Mouse (Mus musculus): ENCODE results near the gene Emc3. TPM values are rescaled to one million over a fixed set of nuclear protein-coding genes. Genes with fewer than 3 reads are reported as not detected.

Emc3 gene
- polyA plus RNA-seq, 1 experiment from 2014 or later = 47.5 TPM

DNA sequence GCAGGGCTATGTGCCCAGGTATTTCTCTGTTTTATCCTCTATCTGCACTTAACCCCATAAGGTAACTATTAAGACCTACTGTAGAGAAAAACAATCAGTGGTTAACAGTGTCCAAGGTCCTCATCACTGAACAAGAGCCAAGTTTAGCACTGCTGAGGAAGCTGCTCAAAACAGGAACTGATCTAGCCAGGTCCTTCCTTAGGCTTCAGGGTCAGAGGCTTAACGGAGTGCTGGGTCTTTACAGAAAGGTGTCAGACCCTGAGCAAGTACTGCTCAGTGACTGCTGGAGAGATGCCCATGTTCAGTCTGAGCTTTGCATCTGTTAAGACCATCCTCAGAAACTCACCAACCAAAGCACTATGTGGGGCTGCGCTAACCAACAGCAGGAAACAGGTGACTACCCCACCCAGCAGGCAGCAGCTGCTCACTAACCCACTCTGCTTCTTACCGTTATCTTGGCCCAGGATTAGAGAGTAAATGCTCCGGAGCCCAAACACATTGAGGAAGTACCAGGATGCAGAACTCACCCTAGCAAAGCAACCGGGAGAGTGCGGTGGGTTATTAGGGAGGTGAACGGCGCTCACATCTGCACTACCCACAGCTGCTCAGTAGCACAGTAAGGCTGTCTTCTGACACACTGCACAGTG, 13.9 kb downstream of the Emc3 start:
- 58% methylated on average over 8 of the region's 8 CpGs for WGBS (ENCODE audit: insufficient replicate concordance)
- Histone ChIP-seq H3K36me3 (peaks cover 93% of the 10 kb centered on the region), H3K4me2 (no peak overlapping the region), H3K27me3 (no peaks in the 10 kb centered on the region), H3K9me3 (replicated peaks) (no peaks in the 10 kb centered on the region), H3K9ac (no peak overlapping the region), H3K4me1 (replicated peaks) (peaks cover 3% of the 10 kb centered on the region; the same call in 1 of the 2 replicates), H3K27ac (no peak overlapping the region), H3K4me3 (replicated peaks) (no peak overlapping the region)
- DNase-seq (no peak), ATAC-seq (ENCODE audit: low read depth) (no peak)

DNA sequence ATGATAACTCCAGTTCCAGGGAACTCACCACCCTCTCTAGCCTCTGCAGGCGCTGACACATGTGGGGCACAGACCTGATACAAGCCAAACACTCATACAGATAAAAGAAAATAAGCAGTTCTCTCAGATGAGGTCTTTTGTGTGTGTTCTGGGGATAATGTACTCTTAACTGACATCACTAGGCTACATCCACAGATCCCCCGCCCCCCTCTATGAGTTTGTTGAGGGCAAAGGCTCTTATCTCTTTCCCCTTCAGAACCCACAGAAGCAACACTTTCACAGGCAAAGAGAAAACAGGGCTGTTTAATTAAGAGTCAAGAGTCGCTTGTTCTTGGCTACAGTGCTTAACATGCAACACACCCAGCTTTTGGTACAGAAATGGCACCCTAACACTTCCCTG, 16.9 kb downstream of the Emc3 start:
- ATAC-seq (ENCODE audit: low read depth) (no peak), DNase-seq (no peak)
- no peak overlapping the region for H3K27ac ChIP-seq
- no peak overlapping the region for H3K9ac ChIP-seq
- H3K9me3 ChIP-seq (replicated peaks) = no peaks in the 10 kb centered on the region
- H3K27me3 ChIP-seq = no peaks in the 10 kb centered on the region
- WGBS (ENCODE audit: insufficient replicate concordance) = 70% methylated on average over 3 of the region's 3 CpGs
- no peak overlapping the region for H3K4me3 ChIP-seq (replicated peaks)
- H3K36me3 ChIP-seq = peaks cover 63% of the 10 kb centered on the region
- H3K4me1 ChIP-seq (replicated peaks) = peaks cover 3% of the 10 kb centered on the region; the same call in 1 of the 2 replicates
- no peak overlapping the region for H3K4me2 ChIP-seq

DNA sequence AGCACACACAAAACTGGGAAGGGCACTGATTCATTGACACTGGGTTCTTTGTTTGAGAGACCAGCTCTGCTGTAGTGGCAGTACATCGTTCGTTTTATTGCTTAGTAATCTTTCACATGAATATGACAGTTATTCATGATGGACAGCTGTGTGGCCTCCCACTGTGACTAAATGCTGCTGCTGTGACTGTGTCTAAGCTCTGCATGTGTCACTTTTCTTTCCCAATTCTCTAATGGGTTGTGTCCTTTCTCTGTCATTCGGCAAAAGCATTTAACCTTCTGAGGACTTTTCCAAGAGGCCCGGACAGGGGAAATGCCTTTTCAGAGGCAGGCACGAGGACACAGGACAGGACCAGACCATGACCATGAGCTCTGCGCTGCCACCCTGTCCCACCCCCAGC, 17.5 kb downstream of the Emc3 start:
- Histone ChIP-seq H3K27ac (no peak overlapping the region), H3K4me1 (replicated peaks) (peaks cover 3% of the 10 kb centered on the region; the same call in 1 of the 2 replicates), H3K4me3 (replicated peaks) (no peak overlapping the region), H3K36me3 (peaks cover 57% of the 10 kb centered on the region), H3K9ac (no peak overlapping the region), H3K27me3 (no peaks in the 10 kb centered on the region), H3K4me2 (no peak overlapping the region), H3K9me3 (replicated peaks) (no peaks in the 10 kb centered on the region)
- no peak for ATAC-seq (ENCODE audit: low read depth)
- 93% methylated on average over 6 of the region's 6 CpGs for WGBS (ENCODE audit: insufficient replicate concordance)
- DNase-seq = no peak

DNA sequence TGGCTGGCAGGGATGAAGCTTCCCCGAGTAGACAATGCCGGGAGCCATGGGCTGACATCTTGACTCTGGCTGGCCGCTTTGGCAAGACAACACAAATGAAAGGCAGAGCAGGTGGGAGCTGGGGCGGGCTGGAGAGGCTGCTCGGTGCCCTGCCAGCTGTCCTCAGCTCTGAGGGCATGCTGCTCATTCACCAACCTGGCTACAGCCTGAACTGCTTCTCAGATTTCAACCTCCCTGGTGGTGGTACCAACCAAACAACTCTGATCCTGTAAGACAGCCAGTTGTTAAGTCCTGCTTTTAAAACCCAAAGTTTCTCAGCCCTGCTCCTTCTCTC, 22.5 kb downstream of the Emc3 start:
- Histone ChIP-seq H3K4me1 (replicated peaks) (no peaks in the 10 kb centered on the region), H3K9ac (no peak overlapping the region), H3K27ac (no peak overlapping the region), H3K9me3 (replicated peaks) (no peaks in the 10 kb centered on the region), H3K4me2 (no peak overlapping the region), H3K4me3 (replicated peaks) (no peak overlapping the region), H3K36me3 (peaks cover 6% of the 10 kb centered on the region), H3K27me3 (no peaks in the 10 kb centered on the region)
- DNase-seq (no peak), ATAC-seq (ENCODE audit: low read depth) (no peak)
- WGBS (ENCODE audit: insufficient replicate concordance) = 67% methylated on average over 5 of the region's 5 CpGs

DNA sequence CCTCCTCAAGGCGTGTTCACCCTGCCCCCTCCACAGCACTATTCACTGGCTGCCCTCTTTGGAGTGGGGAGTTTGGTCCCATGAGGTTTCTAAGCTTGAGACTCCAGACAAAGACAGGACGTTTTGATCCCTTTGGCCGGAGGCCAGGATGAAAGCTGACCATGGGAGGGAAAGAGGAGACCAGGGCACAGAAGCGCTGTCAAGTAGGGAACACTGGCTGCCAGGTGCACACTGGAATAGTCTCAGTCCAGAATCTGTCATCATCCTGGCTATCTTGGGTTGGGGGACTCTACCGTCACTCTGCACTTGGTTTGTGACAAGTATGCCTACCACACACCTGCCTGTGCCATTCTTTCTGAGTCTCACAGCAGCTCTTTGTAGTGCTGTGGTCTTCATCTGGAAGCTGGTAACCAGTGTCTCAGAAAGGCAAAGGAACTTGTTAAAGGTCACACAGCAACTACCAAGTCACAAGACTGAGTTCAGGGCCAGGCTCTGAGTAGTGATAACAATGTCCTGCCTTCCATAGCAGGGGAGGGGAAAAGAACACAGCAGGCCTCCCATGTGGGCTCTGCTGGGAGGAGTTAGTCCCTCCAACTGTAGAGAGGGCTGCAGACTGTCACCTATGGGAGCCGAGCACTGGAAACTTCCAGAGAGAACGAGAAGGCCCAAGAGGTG, 23.0 kb downstream of the Emc3 start:
- ATAC-seq (ENCODE audit: low read depth) = no peak
- WGBS (ENCODE audit: insufficient replicate concordance) = 60% methylated on average over 7 of the region's 7 CpGs

DNA sequence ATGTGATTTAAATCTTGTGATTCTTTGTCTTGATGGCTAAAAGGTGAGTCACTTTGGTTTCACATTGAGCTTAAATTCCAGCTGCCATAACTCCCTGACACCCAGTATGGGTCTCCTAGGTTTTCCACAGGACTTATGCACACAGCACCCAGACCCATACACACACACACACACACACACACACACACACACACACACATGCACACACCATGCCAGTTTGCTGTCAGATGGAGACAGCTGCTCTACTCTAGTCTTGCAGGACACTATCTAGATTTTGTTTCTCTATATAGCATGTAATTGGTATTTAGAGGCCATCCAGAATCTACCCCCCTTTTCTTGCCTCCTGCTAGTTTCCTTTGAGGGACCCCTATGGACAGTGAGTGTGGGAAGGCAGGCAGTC, 24.3 kb downstream of the Emc3 start:
- Histone ChIP-seq H3K9ac (no peak overlapping the region), H3K27ac (no peak overlapping the region), H3K9me3 (replicated peaks) (no peaks in the 10 kb centered on the region), H3K36me3 (no peaks in the 10 kb centered on the region), H3K4me3 (replicated peaks) (no peak overlapping the region), H3K4me1 (replicated peaks) (no peaks in the 10 kb centered on the region), H3K4me2 (no peak overlapping the region), H3K27me3 (peaks cover 14% of the 10 kb centered on the region)
- DNase-seq = no peak
- no peak for ATAC-seq (ENCODE audit: low read depth)

More for the DNA sequence above, 23.0 kb downstream of the Emc3 start:
- peaks cover 1% of the 10 kb centered on the region for H3K36me3 ChIP-seq
- no peak overlapping the region for H3K4me2 ChIP-seq
- H3K4me1 ChIP-seq (replicated peaks) = no peaks in the 10 kb centered on the region
- H3K9me3 ChIP-seq (replicated peaks) = no peaks in the 10 kb centered on the region
- H3K27me3 ChIP-seq = 0 out of 2 replicates have a peak, but pooled peaks cover 3% of the 10 kb centered on the region
- H3K4me3 ChIP-seq (replicated peaks) = no peak overlapping the region
- no peak overlapping the region for H3K27ac ChIP-seq
- DNase-seq = no peak
- H3K9ac ChIP-seq = no peak overlapping the region

DNA sequence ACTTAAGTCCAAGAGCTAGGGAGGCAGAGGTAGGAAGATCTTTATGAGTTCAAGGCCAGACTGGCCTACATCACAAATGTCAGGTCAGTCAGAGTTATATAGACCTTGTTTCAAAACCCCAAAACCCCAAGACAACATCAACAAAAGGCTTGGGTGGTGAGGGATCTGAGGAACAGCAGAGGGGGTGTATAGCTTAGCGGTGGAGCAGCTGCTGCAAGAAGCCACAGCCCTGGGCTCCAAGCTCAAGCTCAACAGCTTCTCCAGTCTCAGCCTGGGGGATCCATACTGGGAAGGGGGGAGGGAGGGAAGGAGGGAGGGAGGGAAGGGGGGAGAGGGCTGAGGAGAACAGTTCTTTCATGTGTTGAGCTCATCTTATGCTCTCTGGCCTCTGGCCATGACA, 25.8 kb downstream of the Emc3 start:
- 68% methylated on average over 1 of the region's 1 CpGs for WGBS (ENCODE audit: insufficient replicate concordance)
- H3K4me3 ChIP-seq (replicated peaks) = no peak overlapping the region
- no peak for ATAC-seq (ENCODE audit: low read depth)

DNA sequence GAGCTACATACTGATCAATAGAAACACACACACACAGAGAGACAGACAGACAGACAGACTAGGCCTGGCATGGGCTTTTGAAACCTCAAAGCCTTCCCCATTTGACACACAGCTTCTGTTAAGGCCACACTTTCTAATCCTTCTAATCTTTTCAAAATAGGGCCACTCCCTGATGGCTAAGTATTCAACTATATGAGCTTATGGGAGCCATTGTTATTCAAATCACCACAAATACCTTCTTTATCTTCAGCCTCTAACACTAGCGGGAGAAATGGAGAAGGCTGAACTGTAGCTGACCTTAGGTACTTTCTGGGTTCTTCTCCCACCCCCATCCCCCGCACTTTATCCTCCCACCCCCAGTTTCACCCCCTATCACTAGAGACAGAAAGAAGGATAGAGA, 28.7 kb downstream of the Emc3 start:
- ATAC-seq (ENCODE audit: low read depth) (no peak), DNase-seq (no peak)
- Histone ChIP-seq H3K4me1 (replicated peaks) (no peaks in the 10 kb centered on the region), H3K27me3 (peaks cover 54% of the 10 kb centered on the region), H3K36me3 (no peaks in the 10 kb centered on the region), H3K9me3 (replicated peaks) (no peaks in the 10 kb centered on the region), H3K4me3 (replicated peaks) (no peak overlapping the region), H3K27ac (no peak overlapping the region), H3K9ac (no peak overlapping the region), H3K4me2 (no peak overlapping the region)
- WGBS (ENCODE audit: insufficient replicate concordance) = 64% methylated on average over 2 of the region's 2 CpGs

More for the DNA sequence above, 25.8 kb downstream of the Emc3 start:
- H3K36me3 ChIP-seq = no peaks in the 10 kb centered on the region
- H3K27ac ChIP-seq = no peak overlapping the region
- H3K9ac ChIP-seq = no peak overlapping the region
- H3K9me3 ChIP-seq (replicated peaks) = no peaks in the 10 kb centered on the region
- DNase-seq = no peak
- H3K4me2 ChIP-seq = no peak overlapping the region
- no peaks in the 10 kb centered on the region for H3K4me1 ChIP-seq (replicated peaks)
- peaks cover 29% of the 10 kb centered on the region for H3K27me3 ChIP-seq

DNA sequence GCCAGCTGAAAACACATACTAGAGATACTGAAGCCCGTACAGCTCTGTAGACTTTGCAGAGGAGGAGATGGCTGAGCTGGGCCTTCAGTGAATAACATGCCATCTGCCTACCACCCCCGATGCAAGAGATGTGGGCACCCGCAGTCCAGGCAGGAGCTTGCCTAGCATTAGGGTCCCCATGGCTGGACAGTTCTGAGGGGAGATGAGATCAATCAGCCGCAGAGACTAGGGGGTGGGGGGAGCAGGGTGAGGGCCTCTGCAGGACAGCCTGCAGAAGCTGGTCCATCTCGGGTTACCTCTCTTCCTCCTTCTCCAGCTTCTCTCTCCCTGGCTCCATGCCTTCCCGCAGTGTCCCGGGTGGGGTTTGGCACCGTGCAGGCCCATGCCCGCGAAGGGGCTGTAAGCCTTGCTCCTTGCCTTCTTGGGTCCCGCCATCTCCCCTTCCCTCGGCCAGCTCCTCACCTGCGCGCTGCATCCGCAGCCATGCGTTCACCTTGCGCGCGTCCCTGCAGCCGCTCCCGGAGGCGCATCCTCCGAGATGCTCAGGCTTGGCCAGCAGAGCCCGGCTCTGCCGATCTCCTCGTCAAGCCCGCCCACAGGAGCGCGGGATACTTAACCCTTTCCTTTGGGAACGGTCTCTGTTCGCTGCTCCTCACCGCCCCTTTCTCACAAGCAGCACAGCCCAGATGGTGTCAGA, 29.9 kb downstream of the Emc3 start, which contains the start of gene Prrt3:
Prrt3 (minus strand) TSS at position 544 of the 697 bp plus-strand sequence.
- Histone ChIP-seq H3K36me3 (no peaks in the 10 kb centered on the region), H3K4me2 (peak within 1 kb of the TSS; percentile 23; the same call in 1 of the 2 replicates), H3K27ac (no peak within 1 kb of the TSS), H3K9me3 (replicated peaks) (no peaks in the 10 kb centered on the region), H3K4me1 (replicated peaks) (no peaks in the 10 kb centered on the region), H3K9ac (no peak within 1 kb of the TSS), H3K4me3 (replicated peaks) (no peak within 1 kb of the TSS; the same call in 1 of the 2 replicates), H3K27me3 (peaks cover 66% of the 10 kb centered on the region)
- DNase-seq = no peak
- ATAC-seq (ENCODE audit: low read depth) = no peak
- WGBS (ENCODE audit: insufficient replicate concordance) = 8% methylated on average over 32 of the region's 32 CpGs

DNA sequence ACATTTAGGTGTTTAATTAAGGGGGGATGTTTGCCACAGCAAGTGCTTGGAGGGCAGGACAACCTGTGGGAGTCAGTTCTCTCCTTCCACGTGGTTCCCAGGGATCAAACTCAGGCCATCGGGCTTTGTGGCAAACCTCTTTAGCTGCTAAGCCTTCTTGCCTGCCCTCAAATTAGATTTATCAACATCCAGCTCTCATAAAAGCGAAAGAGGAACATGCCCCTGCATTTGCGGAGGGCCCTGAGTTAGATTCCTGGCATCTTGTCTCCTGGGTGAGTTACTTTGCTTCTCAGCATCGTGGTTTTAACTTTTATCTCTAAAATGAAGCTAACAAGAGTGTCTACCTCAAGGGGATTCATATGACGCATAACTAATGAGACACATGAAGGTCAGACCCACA, 32.1 kb downstream of the Emc3 start:
- ATAC-seq (ENCODE audit: low read depth) = no peak
- Histone ChIP-seq H3K4me3 (replicated peaks) (no peak overlapping the region), H3K27me3 (peaks cover 88% of the 10 kb centered on the region), H3K27ac (no peak overlapping the region), H3K4me2 (no peak overlapping the region), H3K9ac (no peak overlapping the region), H3K36me3 (no peaks in the 10 kb centered on the region), H3K4me1 (replicated peaks) (peaks cover 10% of the 10 kb centered on the region), H3K9me3 (replicated peaks) (no peaks in the 10 kb centered on the region)
- 37% methylated on average over 6 of the region's 6 CpGs for WGBS (ENCODE audit: insufficient replicate concordance)
- no peak for DNase-seq

DNA sequence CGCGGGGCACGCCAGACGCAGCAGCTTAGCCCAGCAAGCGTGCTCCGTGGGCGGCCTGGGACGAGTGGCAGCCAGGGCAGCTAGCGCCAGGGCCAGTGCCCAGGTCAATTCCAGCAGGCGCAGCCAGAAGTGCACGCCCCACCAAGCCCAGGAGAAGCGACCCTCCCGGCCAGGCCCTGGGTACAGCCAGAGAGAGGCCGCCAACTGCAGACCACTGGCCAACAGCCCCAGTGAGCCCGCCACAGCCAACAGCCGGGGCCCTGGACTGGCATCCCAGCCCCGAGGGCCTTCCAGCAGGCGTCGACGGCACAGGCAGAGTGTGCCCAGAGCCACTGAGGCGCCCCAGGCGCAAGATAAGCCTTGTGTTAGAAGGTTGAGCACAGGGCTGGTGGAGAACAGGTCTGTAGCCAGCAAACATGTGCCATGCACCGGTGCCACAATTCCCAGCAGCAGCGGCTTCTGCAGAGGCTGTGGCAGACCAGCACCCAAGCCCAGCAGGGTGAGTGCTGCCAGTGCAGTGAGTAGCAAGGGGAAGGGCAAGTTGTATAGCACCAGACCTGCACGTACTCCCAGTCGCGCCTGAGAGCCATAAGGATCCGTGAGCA, 36.3 kb downstream of the Emc3 start:
- Histone ChIP-seq H3K27ac (no peak overlapping the region), H3K4me1 (replicated peaks) (peaks cover 14% of the 10 kb centered on the region), H3K4me2 (peak overlapping the region; percentile 72), H3K9ac (peak overlapping the region; percentile 54; the same call in 1 of the 2 replicates), H3K36me3 (peaks cover 5% of the 10 kb centered on the region; the same call in 1 of the 2 replicates), H3K27me3 (peaks cover 54% of the 10 kb centered on the region), H3K4me3 (replicated peaks) (peak overlapping the region; percentile 51), H3K9me3 (replicated peaks) (no peaks in the 10 kb centered on the region)
- DNase-seq = no peak
- WGBS (ENCODE audit: insufficient replicate concordance) = 33% methylated on average over 28 of the region's 28 CpGs
- ATAC-seq (ENCODE audit: low read depth) = no peak
